Mouse (Mus musculus) monocyte, adult 5-6 weeks (primary cell): ENCODE data around the gene Dazap1. TPM values are rescaled to one million over a fixed set of nuclear protein-coding genes. Genes with fewer than 3 reads are reported as not detected.
A peak's percentile ranks its signal among the peaks of the same experiment; 100 is the strongest.

Experiments
- ATAC-seq: fragments of 153-309, 156-312 bp; replicated peaks from 2 replicates; pipeline ENCODE4 v1.8.0; 2017; ENCODE audit warnings: mild to moderate bottlenecking; ENCODE audit not compliant: low TSS enrichment, insufficient number of reproducible peaks, severe bottlenecking, poor library complexity, low FRiP score
- total RNA-seq: library from RNA; stranded (forward); fragments of 200-1000, 200-491, 200-594 nt; gene quantifications from 3 replicates; pipeline ENCODE4 v1.2.3, GENCODE M21; 2017

The Dazap1 gene
- total RNA-seq, 1 experiment from 2014 or later, result 92.5 TPM

DNA sequence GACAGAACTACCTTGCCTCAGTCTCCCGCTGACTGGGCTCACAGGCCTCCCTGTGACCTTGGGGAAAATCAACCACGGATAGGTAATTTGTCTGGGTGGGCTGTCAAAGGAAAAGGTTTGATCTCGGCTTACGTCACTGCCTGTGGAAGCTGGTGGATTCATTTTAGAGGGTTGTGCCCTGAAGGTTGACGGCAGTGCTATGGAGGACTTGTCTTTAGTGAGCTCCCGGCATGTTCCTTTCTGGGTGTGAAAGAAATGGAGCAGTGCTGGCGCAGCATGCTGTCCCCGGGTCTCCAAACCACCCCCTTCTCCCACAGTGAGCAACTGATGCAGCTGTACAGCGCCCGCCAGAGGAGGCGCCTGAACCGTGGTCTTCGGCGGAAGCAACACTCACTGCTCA is 32.0 kb downstream of the Dazap1 start:
- no peak for ATAC-seq

DNA sequence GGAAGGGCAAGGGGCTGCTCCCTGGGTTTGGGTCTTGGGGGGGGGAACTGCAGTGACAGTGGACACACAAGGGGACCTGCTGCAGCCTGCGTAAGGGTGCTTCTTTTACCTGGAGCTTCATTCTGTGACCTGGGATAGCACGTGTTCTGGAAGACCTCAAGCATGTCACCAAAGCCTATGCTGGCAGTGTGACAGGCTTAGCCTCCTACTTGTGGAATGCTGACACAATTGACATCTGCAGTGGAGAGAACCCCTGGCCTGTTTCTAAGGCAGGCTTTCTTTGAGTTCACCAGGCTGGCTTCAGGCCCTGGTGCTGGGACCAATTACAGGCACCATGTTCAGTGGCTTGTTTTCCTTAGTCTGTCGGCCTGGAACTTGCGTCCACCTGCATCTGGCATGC is 33.0 kb downstream of the Dazap1 start:
- ATAC-seq, result no peak

DNA sequence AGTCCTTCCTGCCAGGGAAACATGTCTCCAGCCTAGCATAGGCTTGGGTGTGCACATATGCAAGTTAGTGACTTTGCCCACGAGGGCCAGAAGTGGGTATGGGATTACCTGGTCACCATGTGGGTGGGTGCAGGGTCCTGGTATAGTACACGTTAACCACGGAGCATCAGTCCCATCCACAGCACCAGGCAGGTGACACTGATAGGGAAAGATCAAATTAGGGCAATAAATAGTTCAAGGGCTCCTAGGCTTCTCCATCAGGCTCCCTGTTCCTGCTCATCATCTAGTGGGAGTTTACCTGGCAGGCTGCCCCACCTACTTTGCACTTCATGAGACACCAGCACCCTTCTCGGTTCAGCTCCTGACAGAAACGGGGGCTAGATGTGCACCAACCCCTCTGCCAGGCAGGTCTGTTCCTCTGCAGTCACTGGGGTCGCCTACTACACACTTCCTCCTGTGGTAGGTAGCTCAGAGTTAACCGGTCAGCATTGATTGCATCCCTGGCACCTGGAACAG is 33.6 kb downstream of the Dazap1 start:
- no peak for ATAC-seq

- ATAC-seq, result peak; percentile 29; the same call in 1 of the 2 replicates
Measured at GRCm38 (mm10) chr10:80295618-80296425, 34.5 kb downstream of the Dazap1 start, which contains the start of gene Apc2. Gene Apc2, plus strand, starts transcription at chr10:80295977.

DNA sequence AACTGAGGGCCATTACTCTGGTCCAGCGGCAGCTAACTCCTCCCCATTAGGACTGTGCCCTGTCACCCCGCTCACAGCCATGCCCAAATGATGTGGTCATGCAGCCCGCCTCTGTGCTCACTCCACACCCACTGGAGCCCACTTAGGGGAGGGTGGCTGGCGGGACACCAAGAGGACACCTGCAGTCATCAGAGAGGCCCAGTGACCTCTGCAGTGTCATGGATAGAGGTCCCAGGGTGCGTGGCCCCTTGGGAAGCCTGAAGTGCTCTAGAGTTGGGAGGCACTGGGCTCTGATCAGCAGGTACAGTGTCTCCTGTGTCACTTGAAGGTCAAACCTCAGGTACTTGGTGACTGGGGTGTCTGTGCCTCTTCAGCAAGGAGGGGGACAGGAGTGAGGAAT is 35.5 kb downstream of the Dazap1 start:
- ATAC-seq, result no peak

GRCm38 (mm10) chr10:80297526-80298133 is 36.3 kb downstream of the Dazap1 start:
- no peak for ATAC-seq

DNA sequence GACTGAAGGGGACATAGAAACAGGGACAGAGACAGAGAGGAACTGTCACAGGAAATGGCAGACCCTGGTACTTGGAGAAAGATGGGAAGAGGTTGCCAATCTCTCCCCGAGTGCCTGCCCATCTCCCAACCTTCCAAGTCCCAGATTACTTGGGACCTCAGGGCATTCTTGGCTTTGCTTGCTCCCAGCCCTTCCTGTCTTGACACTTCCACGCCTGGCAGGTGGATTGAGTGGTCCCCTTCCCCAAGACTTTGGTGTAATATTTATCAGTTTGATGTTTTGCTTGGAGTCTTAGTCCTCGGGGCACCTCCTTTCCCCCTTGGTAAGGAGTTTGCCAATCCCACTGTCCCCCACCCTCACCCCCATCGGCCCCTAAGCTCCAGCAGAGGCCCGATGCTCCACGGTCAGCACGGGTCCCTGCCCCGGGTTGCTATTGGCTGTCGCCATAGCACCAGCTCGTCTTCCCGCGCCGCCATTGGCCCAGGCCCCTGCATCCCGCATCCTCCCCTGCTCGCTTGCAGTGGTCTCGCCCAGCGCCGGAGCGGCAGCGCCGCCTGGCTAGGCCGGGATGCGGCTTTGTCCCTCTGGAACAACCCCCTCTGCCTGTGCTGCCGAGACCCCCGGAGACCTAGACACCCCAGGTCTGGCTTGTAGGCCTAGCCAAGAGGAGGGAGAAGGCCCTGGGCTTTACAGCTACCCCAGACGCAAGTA is 37.4 kb downstream of the Dazap1 start:
- no peak for ATAC-seq

- no peak for ATAC-seq
Measured at GRCm38 (mm10) chr10:80299301-80299700, 38.0 kb downstream of the Dazap1 start.

GRCm38 (mm10) chr10:80299824-80300223 is 38.5 kb downstream of the Dazap1 start:
- ATAC-seq, result no peak

GRCm38 (mm10) chr10:80300672-80301181 is 39.4 kb downstream of the Dazap1 start:
- ATAC-seq, result no peak

DNA sequence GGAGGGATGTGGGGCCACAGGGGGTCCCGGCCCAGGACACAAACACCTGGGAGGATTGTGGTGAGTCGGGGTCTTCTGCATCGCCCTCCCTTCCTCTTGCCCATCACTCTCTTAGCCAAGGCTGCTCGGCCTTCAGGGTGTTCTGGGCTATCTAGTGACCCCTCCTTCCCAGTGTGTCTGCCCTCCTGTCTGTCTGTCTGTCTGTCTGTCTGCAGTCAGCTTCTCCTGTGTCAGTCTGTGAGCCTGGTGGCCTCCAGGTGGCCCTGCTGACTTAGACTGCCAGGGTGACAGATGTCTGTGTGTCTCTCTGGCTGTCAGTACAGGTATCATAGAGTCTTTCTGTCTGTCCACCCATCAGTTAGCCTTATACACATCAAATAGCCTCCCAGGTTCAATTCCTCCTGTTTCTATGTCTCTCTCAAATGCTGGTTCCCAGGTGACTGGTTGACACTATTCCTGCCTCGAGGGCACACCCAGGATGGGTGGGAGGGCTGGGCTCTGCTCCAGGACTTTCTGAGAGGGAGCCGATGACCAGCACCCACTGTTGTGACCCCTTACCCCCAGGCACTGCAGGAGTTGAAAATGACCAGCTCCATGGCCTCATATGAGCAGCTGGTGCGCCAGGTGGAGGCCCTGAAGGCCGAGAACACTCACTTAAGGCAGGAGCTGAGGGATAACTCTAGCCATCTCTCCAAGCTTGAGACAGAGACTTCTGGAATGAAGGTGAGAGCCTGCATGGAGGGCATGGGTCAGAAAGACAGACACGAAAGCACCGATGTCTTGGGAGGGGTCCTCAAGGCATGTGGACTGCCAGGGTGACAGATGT is 40.2 kb downstream of the Dazap1 start:
- ATAC-seq, result no peak

DNA sequence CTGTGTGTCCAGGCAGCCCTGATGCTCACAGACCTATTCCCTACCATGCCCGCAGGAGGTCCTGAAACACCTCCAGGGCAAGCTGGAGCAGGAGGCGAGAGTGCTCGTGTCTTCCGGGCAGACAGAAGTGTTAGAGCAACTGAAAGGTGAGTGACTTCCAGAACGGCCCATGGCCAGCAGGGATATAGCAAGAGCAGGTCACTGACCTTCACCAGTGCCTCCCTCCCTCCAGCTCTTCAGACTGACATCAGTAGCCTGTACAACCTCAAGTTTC is 40.7 kb downstream of the Dazap1 start:
- no peak for ATAC-seq

DNA sequence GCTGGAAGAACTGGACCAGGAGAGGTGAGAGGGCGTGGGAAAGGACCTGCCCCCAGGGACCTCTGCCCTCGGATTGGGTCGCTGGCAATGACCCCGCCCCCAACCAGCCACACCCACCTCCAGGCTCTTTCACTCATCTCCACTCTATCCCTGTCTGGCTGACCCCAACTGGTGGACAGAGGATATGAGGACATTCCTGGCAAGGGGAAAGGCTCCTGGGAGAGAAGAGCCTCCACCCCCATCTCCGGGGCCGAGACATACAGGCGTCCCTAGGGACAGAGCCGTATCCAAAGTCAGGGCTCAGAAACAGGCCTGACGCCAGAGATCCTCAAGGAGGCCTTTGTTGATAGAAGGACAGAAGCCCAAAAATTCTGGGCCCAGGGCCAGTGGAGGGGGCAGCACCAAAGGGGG is 41.2 kb downstream of the Dazap1 start:
- no peak for ATAC-seq

GRCm38 (mm10) chr10:80304458-80304857 is 43.2 kb downstream of the Dazap1 start:
- ATAC-seq, result no peak

DNA sequence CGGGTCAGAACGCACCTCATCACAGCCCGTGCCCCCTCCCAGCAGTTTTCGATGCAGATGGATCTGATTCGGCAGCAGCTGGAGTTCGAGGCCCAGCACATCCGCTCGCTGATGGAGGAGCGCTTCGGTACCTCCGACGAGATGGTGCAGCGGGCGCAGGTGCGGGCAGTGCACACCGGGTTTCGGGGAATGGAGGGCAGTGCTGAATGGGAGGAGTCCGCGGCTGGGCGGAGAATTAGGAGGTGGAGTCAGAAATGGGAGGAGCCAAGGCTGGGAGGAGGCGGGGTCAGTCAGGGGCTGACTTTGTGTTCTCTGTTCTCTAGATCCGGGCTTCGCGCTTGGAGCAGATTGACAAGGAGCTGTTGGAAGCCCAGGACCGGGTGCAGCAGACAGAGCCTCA is 43.6 kb downstream of the Dazap1 start:
- peak; percentile 60; the same call in 1 of the 2 replicates for ATAC-seq

DNA sequence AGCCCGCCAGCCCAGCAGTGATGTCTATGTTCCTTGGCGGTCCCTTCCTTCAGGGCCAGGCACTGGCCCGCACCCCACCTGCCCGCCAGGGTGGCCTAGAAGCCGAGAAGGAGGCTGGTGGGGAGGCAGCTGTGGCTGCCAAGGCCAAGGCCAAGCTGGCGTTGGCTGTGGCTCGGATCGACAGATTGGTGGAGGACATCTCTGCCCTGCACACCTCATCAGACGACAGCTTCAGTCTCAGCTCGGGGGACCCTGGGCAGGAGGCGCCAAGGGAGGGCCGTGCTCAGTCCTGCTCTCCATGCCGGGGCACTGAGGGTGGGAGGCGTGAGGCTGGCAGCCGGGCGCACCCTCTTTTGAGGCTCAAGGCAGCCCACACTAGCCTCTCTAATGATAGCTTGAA is 50.3 kb downstream of the Dazap1 start:
- no peak for ATAC-seq

DNA sequence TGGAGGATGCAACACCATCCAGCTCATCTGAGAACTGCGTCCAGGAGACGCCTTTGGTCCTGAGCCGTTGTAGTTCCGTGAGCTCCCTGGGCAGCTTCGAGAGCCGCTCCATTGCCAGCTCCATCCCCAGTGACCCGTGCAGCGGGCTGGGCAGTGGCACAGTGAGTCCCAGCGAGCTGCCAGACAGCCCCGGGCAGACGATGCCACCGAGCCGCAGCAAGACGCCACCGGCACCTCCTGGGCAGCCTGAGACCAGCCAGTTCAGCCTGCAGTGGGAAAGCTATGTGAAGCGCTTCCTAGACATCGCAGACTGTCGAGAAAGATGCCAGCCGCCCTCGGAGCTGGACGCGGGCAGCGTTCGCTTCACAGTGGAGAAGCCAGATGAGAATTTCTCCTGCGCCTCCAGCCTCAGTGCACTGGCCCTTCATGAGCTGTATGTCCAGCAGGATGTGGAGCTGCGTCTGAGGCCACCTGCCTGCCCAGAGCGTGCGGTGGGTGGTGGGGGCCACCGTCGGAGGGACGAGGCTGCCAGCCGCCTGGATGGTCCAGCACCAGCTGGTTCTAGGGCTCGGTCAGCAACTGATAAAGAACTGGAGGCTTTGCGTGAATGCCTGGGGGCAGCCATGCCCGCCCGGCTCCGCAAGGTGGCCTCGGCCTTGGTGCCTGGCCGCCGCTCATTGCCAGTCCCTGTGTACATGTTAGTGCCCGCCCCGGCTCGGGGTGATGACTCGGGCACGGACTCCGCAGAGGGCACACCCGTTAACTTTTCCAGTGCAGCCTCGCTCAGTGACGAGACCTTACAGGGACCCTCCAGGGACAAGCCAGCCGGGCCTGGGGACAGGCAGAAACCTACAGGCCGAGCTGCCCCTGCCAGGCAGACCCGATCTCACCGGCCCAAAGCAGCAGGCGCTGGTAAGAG is 51.6 kb downstream of the Dazap1 start:
- no peak for ATAC-seq
